15 mouse cellular contexts compared by ENCODE assay signal in genomic region chr7:70767697-70768096, GRCm38 (mm10).
DNase-seq lines count a peak whose midpoint lies in the region.
"Had no signal": no experiment of that assay in that cellular context is flagged by ENCODE, and none has a peak within 500 bp of the region (broad histone marks: within the 10 kb centered on the region; RNA-seq: fewer than 3 reads in every experiment).

No protein-coding gene starts in this region.

- intact Hi-C loops in heart, postnatal 36 days (cut with DNase I), result no loop called here

- DNase-seq in heart, postnatal 36 days, result peak; percentile 2 to 4
- DNase-seq in heart, adult 11 months, result no peak
- DNase-seq in retina, postnatal 1 day, result peak; percentile 21
- no peak for DNase-seq in retina, embryonic 14.5 days (ENCODE audit: low spot score)
- peak; percentile 45 for DNase-seq in lung, postnatal 10 days
- DNase-seq in spleen, postnatal 4 days (ENCODE audit: low spot score in 2 of 2), result no peak
- DNase-seq in layer of hippocampus, adult 8-10 months (ENCODE audit: low spot score in 2 of 2), result no peak
- DNase-seq: cerebellum, adult 2 months; gastrocnemius, postnatal 14 days; kidney, adult 2 months; kidney, postnatal 25 days; layer of hippocampus, adult 9-11 months; left cerebral cortex, postnatal 4 days; right cerebral cortex, postnatal 4 days; thymus, postnatal 14 days had no signal

Comparison
In these comparisons a context has a peak if more than half of its experiments do, and no peak if none do; other contexts are left out.
1. DNase-seq: peak in heart, postnatal 36 days (2 of 2), retina, postnatal 1 day (single experiment) and lung, postnatal 10 days (single experiment); none in heart, adult 11 months (single experiment), retina, embryonic 14.5 days (single experiment), spleen, postnatal 4 days (0 of 2) and layer of hippocampus, adult 8-10 months (0 of 2).